Mouse (Mus musculus) right cerebral cortex, adult 2 months (tissue): ENCODE measurements at regions not wholly inside any gene's neighbourhood (a gene's known extent, or its start where the extent isn't known, plus 50 kb on each side); places are given as distances from the start of the nearest gene placed in this dataset.
A peak's percentile ranks its signal among the peaks of the same experiment; 100 is the strongest.

ENCODE experiments used
- DNase-seq, 2 experiments: peaks; one replicate each; pipeline ENCODE4 v3.0.0; 2021 to 2022; ENCODE audit warnings: low spot score in 2 of 2

DNA sequence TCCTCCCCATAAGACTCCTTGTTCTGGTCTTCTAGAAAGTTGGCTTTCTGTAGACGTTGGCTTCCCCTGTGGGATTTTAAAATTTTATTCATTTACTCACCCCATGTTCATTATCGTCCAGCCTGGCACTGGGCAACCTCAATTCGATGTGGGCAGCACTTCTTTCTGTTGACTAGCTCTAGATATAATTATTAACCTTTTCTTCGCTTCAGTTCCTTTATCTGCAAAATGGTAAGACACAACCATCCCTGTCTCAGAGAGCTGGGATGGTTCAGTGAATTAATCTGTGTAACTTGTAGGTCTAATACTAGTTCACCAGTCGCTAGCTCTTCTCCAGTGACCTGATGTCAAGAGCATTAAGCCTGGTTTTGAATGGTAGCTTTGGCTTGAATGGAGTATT is 89.9 kb upstream of the Plxnc1 start:
- no peak for DNase-seq

DNA sequence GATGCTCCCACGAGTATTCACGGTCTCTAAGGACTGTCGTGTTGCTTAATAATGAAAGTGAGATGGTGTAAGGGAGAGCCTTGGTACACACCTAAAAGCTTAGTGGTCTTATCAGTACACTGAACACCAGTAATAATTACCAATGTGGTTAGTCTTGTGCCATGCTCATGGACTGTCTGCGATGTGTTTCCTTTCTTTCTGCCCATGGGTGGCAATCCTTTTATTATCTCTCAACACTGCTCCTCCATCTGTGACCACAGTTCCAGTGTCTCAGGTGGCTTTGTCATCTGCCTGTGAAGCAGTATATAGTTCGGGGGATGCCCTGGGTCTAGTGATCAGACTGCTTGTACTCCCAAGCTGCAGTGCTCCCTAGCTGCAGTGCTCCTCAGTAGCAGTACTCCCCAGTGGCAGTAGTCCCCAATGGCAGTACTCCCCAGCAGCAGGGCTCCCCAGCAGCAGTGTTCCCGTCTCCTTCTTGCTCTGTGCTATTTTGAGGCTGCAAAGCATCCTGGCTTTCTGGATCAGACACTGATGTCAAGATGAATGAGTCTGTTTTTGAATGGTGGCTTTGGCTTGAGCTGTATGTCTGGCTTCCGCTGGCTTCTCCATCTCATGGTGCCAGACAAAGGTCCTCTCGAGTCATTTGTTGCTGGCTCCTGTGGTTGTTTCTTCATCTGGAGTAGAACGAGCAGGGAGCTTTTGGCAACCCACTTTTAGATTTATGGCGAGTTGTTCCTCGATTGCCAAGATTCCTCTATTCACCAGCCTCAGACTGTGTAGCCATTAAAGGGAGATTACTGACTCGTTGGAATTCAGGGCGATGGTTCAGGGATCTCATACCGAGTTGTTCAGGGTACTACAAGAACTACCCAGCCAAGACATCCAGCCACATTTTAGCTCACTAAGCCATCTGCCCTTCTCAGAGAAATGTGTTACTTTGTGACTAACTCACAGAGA is 88.4 kb upstream of the Plxnc1 start:
- peak in 1 of 2 experiments; percentile 28 for DNase-seq

- no peak for DNase-seq
Measured at GRCm38 (mm10) chr10:95031371-95031770, 86.7 kb upstream of the Plxnc1 start.

DNA sequence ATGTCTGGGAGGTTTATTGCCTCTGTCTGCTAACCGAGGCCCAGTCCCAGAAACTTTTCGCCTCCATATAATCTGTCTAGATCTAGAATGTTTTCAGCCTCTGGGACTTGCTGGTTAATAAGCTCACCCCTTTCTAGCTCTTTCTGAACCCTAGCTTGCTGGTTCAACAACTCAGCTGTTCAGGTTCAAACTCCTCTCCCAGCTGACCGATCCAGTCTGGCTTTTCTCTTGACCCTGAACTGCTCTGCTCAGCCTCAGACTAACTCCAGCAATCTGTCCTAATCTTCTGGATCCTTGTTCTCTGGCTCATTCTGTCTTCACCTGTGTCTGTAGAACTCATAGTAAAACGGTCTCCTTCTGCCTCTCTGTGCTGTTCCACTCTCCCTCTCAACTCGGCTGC is 86.2 kb upstream of the Plxnc1 start:
- DNase-seq: no peak

- no peak for DNase-seq
Measured at GRCm38 (mm10) chr10:95029554-95029953, 84.9 kb upstream of the Plxnc1 start.

GRCm38 (mm10) chr10:95025569-95026327 is 81.1 kb upstream of the Plxnc1 start:
- DNase-seq: no peak

DNA sequence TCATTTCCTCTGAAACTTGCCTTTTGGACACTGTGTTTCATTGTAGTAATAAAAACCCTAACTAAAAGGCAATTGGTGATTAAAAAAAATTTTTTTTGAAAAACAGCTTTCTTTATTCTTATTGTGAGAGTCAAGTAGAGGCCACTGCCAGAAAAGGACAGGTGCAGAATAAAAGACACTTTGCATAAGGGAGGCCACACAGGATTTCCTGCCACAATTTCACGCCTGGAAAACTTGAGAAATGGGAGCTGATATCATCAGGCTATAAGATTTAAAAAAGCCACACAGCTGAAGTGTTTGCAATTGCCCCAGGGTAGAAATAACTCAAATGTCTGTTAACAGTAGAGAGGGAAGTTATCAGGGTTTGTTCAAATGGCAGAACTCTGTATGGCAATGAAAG is 76.6 kb upstream of the Plxnc1 start:
- no peak for DNase-seq

- DNase-seq: no peak
Measured at GRCm38 (mm10) chr10:95016896-95017295, 72.3 kb upstream of the Plxnc1 start.

DNA sequence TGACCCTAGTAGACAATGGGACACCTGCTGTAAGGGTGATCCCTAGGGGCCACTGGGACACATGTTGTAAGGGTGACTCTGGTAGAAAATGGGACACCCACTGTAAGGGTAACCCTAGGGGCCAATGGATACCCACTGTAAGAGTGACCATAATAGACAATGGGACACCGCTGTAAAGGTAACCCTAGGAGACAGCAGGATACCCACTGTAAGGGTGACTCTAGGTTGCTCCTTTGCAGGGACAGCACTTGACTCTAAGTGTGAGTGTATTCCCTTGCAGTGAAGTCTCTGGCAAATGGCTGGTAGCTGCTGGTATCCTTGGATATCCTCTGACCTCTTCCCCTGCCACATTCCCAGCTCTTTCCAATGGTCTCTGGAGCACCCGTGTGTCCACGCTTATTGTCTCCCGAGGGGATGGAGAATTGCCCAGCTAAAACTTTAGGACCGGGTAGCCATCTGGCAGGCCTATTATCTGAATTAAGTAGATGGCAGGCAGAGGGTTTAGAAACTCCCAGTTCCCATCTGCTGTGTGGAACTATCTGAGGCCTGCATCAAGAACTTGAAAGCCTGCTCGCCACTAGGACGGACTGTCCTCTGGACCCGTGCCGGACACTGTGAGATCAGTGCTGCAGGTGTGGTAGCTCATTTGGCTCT is 70.8 kb upstream of the Plxnc1 start:
- DNase-seq: no peak

DNA sequence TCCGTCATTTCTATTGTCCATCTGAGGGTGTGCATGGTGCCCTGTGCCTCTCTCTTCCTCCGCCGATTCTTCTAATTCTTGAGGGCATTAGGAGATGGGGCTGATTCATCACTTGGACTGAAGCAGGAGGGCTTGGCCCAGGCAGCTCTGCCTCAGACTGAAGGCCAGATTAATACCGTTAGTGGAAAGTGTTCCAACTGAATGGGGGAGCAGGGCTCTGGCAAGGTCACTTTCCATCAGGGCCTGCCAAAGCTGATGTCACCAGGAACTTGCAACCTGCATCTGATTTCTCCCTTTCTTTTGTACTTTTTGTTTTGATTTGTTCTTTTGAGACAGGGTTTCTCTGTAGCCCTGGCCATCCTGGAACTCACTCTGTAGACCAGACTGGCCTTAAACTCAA is 69.3 kb upstream of the Plxnc1 start:
- DNase-seq: no peak

GRCm38 (mm10) chr10:95013213-95013915 is 68.7 kb upstream of the Plxnc1 start:
- DNase-seq: no peak

DNA sequence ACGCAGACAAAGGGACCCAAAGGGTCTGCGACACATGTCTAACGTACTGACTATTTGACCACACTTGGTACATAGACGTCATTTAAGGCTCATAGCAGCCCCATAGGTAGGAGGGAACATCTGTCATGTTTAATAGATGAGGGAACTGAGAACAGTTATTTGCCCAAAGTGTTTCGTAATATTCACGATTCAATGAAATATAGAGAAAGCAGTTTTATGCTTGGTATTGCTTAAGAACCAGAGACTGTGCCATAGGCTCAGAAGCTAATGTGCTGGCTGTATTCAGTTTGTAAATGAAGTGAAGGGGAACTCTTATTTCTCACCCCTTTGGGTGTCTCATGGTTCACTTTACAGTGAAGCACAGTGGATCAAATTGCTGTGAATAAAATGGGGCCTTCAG is 65.7 kb upstream of the Plxnc1 start:
- no peak for DNase-seq

- DNase-seq: no peak
Measured at GRCm38 (mm10) chr10:95009081-95009480, 64.4 kb upstream of the Plxnc1 start.

- no peak for DNase-seq
Measured at GRCm38 (mm10) chr10:95004065-95004763, 59.6 kb upstream of the Plxnc1 start.

GRCm38 (mm10) chr10:95003621-95004020 is 59.0 kb upstream of the Plxnc1 start:
- no peak for DNase-seq

GRCm38 (mm10) chr10:95001650-95002049 is 57.0 kb upstream of the Plxnc1 start:
- no peak for DNase-seq

GRCm38 (mm10) chr10:94999716-95000115 is 55.1 kb upstream of the Plxnc1 start:
- DNase-seq: no peak
